Mouse (Mus musculus) left cerebral cortex, postnatal 4 days (tissue): Measurements from ENCODE around the gene Lrmda. TPM values are rescaled to one million over a fixed set of nuclear protein-coding genes. Genes with fewer than 3 reads are reported as not detected.
"Not testable (repeated sequence)": the region's sequence is repeated elsewhere in the genome, so short reads cannot be mapped to it uniquely, and the experiment has no call there.

Source experiments
- DNase-seq: peaks from one replicate; pipeline ENCODE4 v3.0.0-alpha.2; 2022
- intact Hi-C: fragments of 180-260 bp; cut with DNase I; formaldehyde crosslinking; loops from one replicate; pipeline ENCODE4 v1.15.1; 2025
- total RNA-seq, 2 experiments: library from RNA; stranded (reverse); gene quantifications; 2 replicates each; pipeline ENCODE4 v1.2.3; 2021

Lrmda gene
- total RNA-seq, 2 experiments from 2014 or later: 0.74 TPM; not detected in 1

DNA sequence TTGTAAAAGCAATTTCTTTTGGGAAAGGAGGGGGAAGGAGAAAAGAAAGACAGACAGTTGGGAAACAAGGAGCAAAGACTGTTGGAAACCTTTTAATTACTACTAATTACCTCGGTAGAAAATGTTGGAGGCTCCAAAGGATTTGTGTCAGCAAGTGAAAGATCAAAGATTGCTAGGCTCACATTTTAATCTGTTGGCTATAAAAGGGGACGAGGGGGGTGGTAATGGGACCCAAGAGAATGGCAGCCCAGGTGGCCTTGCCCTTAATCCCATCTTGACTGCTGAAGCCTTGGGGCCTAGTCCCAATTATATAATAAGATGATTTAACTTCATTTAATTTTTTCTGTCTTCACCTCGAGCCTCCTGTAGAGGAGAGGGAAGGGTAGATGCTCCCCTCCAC is 533.3 kb downstream of the Lrmda start:
- intact Hi-C loops: no loop called here
- no peak for DNase-seq

GRCm38 (mm10) chr14:22553717-22554116 is 534.2 kb downstream of the Lrmda start:
- intact Hi-C loops: no loop called here
- no peak for DNase-seq

DNA sequence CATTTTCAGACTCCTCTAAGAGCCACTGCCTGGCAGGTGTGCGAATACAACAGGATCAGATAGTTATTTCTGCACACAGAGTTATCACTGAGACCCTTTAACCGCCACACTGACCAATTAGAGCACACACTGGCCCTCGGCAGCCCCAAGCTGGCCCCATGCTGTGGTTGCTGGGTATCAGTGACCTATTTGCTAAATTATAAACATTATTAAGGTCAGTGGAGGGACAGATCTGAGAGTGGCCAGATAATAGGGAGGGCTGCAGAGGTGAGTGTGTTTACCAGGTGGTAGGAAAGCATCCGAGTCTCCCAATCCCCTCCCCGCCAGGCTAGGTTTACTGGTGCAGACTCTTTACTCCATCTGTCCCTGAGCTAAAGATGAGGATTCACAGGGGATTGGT is 553.0 kb downstream of the Lrmda start:
- intact Hi-C loops: loop anchor here (10.0 kb wide), 1 partner anchor 128 kb away; no protein-coding TSS in a partner anchor
- DNase-seq: no peak

- intact Hi-C loops: loop anchor here (10.0 kb wide), 1 partner anchor 129 kb away; no protein-coding TSS in a partner anchor
- DNase-seq: no peak
These were observed 554.1 kb downstream of the Lrmda start for GRCm38 (mm10) chr14:22573585-22573984.

GRCm38 (mm10) chr14:22574006-22574405 is 554.5 kb downstream of the Lrmda start:
- intact Hi-C loops: loop anchor here (10.0 kb wide), 1 partner anchor 129 kb away; no protein-coding TSS in a partner anchor

GRCm38 (mm10) chr14:22576441-22576840 is 556.9 kb downstream of the Lrmda start:
- DNase-seq: no peak
- intact Hi-C loops: loop anchor here (5.0 to 10.0 kb wide), 2 partner anchors 132 to 589 kb away; partner anchors contain the start of gene Zfp503

More at GRCm38 (mm10) chr14:22574006-22574405, 554.5 kb downstream of the Lrmda start:
- no peak for DNase-seq

DNA sequence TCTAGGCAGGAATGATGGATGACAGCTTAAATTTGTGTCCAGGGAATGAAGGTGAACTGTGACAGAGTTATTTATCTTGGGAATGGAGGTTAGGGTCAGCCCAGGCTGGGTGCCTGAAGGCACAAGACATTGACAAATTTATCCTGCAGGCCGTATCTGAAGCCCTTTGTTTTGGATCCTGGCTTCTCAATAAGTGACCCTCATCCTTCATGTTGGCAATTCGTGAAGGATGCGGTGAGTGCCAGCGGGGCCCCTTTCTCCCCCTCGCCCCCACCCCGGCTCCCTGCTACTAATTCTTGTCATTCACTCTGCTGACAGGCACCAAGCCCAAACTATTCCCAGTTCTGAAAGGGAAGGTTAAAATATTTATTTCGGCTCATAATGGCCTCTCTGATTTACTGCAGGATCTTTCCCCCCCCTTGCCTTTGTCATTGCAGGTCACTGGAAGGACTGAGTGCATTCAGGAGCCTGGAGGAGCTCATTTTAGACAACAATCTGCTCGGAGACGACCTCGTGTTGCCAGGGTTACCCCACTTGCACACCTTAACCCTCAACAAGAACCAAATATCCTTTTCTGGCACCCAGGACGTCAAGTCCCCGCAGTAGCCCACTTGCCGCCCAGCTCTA is 558.0 kb downstream of the Lrmda start:
- intact Hi-C loops: loop anchor here (5.0 to 10.0 kb wide), 2 partner anchors 133 to 590 kb away; partner anchors contain the start of gene Zfp503

DNA sequence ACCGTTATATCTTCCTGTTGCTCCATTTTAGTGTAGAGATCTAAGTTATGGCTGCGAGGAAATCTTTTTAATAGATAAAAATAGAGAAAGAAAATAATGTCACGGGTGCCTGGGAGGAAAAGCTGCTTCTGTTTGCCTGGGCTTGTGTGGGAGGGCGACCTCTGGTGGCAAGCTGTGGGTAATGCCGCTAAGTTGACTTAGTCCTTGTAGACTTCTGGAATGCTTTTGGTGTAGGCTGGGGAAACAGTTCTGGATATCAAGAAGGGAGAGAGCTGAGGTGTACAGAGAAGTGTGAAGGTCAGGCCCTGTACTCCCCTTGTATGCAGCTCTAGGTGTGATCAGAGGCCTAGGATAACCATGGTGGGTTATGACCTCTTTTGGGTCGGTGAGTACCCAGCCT is 558.7 kb downstream of the Lrmda start:
- DNase-seq: peak; percentile 81
- intact Hi-C loops: loop anchor here (5.0 to 10.0 kb wide), 2 partner anchors 133 to 591 kb away; partner anchors contain the start of gene Zfp503

More for the DNA sequence above, 558.0 kb downstream of the Lrmda start:
- DNase-seq: no peak

DNA sequence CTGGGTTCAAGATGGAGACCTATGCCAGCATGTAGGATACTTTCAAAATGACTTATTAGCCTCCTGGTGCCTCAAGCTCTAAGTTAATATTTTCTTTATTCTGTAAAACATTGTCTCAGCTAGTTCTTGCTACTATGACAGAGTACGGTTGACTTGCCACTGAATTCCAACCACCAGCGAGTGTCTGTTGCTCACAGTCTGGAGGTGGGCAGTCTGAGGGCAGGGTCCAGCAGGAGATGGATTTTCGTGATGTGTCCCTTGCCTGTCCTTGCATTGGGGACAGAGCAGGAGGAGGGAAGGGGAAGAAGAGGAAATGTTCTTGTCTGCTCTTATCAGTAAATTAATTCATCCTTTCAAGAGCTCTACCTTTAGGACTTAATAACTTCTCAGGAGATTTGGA is 559.5 kb downstream of the Lrmda start:
- no peak for DNase-seq
- intact Hi-C loops: loop anchor here (5.0 to 10.0 kb wide), 2 partner anchors 134 to 592 kb away; partner anchors contain the start of gene Zfp503

DNA sequence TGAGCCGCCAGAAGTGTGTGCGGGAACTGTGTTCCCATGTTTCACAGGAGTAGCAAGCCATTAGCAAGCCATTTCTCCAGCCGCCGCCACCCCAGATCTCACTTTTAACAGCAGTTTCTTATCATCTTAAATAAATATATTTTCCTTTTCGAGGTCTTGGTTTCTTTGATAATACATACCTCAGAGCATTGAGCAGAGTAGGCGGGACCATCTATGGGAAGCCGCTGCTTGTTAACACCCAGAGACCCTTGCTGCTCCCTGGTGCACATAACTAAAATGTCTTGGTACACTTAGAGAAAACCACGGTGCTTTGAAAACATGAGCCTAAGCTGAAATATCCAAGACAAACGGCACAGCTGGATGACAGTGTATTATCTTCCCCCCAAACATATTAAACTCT is 562.6 kb downstream of the Lrmda start:
- intact Hi-C loops: loop anchor here (5.0 to 10.0 kb wide), 2 partner anchors 200 to 223 kb away; no protein-coding TSS in a partner anchor
- no peak for DNase-seq

GRCm38 (mm10) chr14:22586281-22586680 is 566.8 kb downstream of the Lrmda start:
- no peak for DNase-seq
- intact Hi-C loops: loop anchor here (10.0 kb wide), 1 partner anchor 219 kb away; no protein-coding TSS in a partner anchor

DNA sequence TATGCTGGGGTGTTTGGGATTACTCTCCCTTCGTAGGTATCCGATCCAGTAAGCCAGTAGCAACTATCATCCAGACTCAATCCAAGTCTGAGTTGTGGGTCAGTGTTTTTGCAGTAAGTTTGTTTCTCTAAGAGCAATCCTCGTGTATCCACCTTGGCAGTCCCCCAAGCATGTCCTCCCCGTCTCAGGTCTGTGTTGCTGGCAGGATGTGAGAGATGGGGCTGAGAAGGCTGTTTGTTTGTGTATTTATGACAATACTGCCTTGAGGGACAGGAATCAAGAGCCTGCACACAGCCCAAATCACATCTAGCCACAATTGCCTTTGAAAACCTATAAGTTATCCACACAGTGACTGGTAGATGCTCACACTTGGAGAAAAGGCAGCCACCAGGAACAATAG is 567.3 kb downstream of the Lrmda start:
- intact Hi-C loops: loop anchor here (10.0 kb wide), 1 partner anchor 218 kb away; no protein-coding TSS in a partner anchor
- DNase-seq: no peak

DNA sequence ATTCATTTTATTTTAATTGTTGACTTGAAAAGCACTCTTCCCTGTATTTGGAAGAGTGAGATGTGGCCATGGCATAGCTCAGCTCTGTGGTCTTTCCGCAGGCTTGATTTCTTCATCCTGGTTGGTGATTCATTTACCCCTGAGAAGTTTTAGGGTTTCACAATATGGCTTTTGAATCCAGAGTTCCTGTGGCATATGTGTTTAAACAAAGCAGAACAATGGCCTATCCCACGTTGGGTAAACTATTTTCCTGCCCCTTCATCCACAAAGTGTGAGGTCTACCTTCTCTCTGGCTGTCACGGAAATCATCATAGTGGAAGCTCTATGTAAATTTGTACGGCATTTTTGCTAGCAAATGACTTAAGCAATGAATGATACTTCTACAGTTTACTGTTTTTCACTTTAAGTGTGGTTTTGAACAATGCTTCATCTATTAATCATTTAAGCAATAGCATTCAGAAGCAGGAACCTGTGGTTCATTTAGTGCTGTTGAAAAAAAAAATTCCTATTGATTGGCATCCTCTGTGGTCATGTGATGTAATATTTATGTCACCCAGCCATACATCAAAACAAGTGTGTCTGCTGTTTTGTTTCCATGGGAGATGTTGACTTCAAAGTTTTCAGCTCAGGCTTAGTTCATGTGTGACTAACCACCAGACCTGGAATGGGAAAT is 567.9 kb downstream of the Lrmda start:
- DNase-seq: no peak
- intact Hi-C loops: loop anchor here (10.0 kb wide), 1 partner anchor 217 kb away; no protein-coding TSS in a partner anchor

GRCm38 (mm10) chr14:22587958-22588296 is 568.4 kb downstream of the Lrmda start:
- intact Hi-C loops: loop anchor here (10.0 kb wide), 1 partner anchor 217 kb away; no protein-coding TSS in a partner anchor
- no peak for DNase-seq

DNA sequence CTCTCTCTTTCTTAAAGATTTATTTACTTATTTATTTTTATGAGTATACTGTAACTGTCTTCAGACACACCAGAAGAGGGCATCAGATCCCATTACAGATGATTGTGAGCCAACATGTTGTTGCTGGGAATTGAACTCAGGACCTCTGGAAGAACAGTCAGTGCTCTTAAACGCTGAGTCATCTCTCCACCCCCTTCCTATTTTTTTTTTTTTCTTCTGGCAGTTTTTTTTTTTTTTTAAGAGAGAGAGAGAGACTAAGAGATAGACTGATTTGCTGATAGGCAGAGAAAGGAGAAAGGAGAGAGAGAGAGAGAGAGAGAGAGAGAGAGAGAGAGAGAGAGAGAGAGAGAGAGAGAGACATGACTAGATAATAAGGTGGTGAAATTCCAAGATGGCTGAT is 568.9 kb downstream of the Lrmda start:
- intact Hi-C loops: loop anchor here (10.0 kb wide), 1 partner anchor 216 kb away; no protein-coding TSS in a partner anchor
- not testable (repeated sequence) for DNase-seq

DNA sequence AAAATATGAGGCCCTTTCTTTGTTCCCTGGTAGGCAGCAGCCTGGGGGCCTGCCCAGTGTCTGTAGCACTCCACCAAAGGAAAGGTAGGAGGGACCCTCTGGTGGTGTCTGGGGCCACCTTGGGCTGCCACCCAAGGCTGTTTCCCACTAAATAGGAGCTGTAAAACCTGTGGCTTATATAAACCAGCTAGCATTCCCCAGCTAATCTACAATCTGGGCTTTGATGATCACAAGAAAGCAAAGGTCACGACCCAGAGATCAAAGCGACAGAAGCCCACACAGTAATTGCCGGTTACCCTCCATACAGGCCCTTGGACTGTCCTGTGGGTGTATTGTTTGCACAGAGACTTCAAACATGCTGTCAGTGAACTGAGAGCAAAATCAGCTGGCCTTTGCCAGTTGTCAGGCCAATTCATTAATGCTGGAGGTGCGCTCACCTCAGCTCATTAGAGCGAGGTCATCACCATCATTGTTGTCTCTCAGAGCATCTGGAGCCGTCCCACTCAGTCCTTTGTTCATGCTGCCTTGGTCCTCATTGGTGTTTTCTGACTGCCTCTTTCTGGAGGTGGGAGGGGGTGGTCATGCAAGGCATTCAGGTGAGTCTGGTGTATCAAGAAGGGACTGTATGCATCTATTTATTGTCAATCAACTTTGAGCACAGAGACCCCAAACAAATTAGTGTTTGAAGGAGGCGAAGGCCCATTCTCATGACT is 570.1 kb downstream of the Lrmda start:
- DNase-seq: no peak
- intact Hi-C loops: loop anchor here (10.0 kb wide), 1 partner anchor 215 kb away; no protein-coding TSS in a partner anchor

DNA sequence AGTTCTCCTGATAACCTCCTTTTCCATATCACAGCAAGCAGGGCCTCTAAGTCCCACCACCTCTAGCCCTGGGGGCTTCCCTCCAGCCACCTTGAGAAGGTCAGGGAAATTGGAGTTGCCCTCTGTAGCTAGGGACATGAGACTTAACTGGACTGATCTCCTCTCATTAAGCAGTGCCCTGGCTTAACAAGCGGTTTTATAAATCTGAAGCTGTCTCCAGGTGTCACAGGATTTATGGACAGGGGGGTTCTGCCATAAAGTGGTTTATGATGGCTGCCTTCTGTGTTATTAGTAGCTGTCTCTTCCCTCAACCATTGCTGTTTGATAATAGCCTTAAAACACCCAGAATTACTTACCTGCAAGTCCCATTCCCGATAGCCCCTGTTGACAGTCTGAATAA is 571.7 kb downstream of the Lrmda start:
- no peak for DNase-seq
- intact Hi-C loops: no loop called here

DNA sequence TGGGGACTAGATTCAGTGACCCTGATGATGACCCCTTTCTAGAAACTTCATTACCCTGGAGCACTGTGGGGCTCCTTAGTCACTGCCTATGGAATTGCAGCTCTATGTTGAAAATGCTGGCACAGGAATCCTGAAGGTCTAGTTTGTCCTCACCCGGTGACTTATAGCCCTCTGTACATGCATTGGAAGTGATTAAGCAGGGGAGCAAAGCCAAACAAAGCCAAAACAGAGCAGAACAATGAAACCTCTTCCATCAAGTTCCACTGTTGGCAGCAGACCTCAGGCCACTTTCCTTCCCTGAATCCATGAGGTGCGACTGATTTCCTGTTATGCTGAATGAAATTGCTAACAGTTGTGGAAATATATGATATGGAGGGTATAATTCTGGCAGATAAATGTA is 578.0 kb downstream of the Lrmda start:
- intact Hi-C loops: no loop called here
- no peak for DNase-seq

GRCm38 (mm10) chr14:22598638-22599037 is 579.1 kb downstream of the Lrmda start:
- intact Hi-C loops: no loop called here

GRCm38 (mm10) chr14:22600166-22600565 is 580.7 kb downstream of the Lrmda start:
- intact Hi-C loops: no loop called here
- no peak for DNase-seq

More at GRCm38 (mm10) chr14:22598638-22599037, 579.1 kb downstream of the Lrmda start:
- no peak for DNase-seq

DNA sequence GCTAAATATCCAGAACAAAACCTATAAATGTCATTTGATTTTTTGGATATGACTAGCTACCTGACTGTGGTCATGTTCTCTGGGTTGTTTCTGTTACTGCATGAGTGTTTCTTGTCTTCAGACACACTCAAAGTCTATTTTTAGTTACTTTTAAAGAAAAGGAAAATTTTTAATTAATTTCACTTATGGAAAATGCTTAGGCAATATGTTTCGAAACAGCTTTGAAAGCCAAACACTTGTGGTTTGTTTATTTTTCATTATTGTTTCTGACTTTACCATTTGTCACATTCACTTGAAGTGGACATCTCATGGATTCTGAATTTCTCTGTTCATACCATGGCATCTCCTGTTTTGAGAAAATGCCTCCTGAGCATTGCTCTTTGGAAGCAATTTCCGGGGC is 582.8 kb downstream of the Lrmda start:
- intact Hi-C loops: no loop called here
- DNase-seq: no peak
